Mouse (Mus musculus): ENCODE measurements around the gene 5430419D17Rik. TPM values are rescaled to one million over a fixed set of nuclear protein-coding genes. Genes with fewer than 3 reads are reported as not detected.

5430419D17Rik gene
- total RNA-seq, 2 experiments from 2014 or later = not detected

- intact Hi-C loops (cut with DNase I) = no loop called here
Observed at GRCm38 (mm10) chr7:131306733-131307132, 132.5 kb downstream of the 5430419D17Rik start.

GRCm38 (mm10) chr7:131314493-131314892 is 140.3 kb downstream of the 5430419D17Rik start:
- intact Hi-C loops (cut with DNase I) = no loop called here
- DNase-seq = no peak

More at GRCm38 (mm10) chr7:131306733-131307132, 132.5 kb downstream of the 5430419D17Rik start:
- DNase-seq = no peak

- intact Hi-C loops (cut with DNase I) = no loop called here
- DNase-seq = no peak
Observed at GRCm38 (mm10) chr7:131317587-131317986, 143.4 kb downstream of the 5430419D17Rik start.

- DNase-seq = no peak
- intact Hi-C loops (cut with DNase I) = no loop called here
Observed at GRCm38 (mm10) chr7:131318340-131318739, 144.1 kb downstream of the 5430419D17Rik start.

- DNase-seq = no peak
- intact Hi-C loops (cut with DNase I) = no loop called here
Observed at GRCm38 (mm10) chr7:131322192-131322591, 148.0 kb downstream of the 5430419D17Rik start, which contains the start of gene Cuzd1. Gene Cuzd1 (minus strand): TSS chr7:131322292.

DNA sequence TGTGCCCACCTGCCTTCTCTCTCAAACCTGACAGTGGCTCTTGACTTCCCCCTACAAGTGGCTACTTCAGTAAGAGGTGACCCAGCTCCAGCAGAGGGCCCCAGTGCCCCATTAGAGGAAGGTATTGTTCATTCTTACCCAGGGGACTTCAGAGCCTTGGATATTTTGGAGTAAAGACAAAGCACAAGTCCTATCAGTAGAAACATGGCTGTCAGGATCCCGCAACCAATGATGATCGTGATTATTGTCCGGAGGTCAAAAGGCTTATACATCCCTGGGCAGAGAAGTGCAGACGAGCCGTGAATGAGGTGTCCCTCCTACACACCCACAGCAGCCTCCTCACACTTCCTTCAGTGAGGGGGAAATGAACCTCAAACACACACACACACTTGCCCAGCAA is 152.9 kb downstream of the 5430419D17Rik start:
- intact Hi-C loops (cut with DNase I) = no loop called here
- DNase-seq = no peak

- no peak for DNase-seq
- intact Hi-C loops (cut with DNase I) = no loop called here
Observed at GRCm38 (mm10) chr7:131329416-131329815, 155.2 kb downstream of the 5430419D17Rik start, which contains the start of gene Fam24b. Gene Fam24b (minus strand): TSS chr7:131329516.

DNA sequence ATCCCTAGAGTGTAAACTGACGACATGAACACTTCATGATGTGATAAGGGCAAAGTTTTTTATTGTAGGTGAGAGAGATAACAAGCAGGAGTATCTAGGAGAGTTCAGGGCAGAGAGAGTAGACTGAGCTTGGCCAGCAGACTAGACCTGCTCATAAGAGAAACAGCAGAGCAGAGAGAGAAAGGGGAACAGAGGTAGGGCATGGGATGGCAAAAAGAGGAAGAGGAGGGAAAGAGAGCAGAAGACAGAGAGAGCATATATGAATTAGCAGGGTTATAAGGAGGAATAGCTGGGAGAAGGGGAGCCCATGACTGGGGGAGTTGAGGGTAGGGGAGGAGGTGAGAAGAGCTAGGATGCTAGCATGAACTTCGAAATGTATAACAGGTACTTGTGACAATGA is 157.5 kb downstream of the 5430419D17Rik start:
- intact Hi-C loops (cut with DNase I) = no loop called here
- DNase-seq = no peak

DNA sequence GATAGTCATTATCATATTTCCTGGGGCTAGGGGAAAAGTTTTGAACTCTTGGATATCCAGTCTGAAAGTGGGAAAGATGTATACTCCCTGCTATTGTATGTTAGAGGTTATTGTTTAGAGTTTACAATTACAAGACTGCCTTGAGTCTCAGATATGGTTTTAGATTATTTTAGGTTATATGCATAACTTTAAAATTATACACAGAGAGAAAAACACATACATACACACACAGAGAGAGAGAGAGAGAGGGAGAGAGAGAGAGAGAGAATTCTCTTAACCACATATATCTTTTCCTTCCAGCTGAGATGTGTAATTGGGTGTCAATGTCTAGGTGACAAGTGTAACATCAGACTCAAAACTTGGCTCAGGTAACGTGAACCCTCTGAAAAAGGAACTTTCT is 159.4 kb downstream of the 5430419D17Rik start, which contains the start of gene Fam24a:
Gene Fam24a (plus strand): TSS at position 301 of the 400 bp plus-strand sequence.
- intact Hi-C loops (cut with DNase I) = no loop called here

DNA sequence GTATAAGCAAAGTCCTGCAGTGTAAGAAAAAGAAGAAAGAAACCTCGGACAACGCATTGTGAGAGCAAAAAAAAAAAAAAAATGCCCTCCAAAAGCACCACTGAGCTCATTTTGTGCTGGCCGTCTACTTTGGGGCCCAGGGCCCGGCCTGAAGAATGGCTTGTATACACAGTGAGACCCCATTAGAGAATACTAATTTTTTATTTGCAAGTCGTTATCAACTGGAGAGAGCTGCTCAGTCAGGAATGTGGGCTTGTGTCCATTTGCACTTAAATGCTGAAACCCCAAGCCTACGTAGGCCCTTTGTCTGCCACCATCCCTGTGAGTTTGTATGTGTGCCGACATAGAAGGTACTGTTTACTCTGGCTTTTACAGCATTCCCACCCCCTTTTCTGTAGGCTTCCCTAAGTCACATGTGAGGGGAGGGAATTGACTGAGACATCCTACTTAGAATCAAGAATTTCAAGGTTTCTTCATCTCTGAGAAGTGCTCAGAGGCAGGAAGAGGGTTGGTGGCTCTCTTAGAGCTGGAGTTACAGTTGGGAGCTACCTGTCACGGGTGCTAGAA is 163.4 kb downstream of the 5430419D17Rik start:
- intact Hi-C loops (cut with DNase I) = no loop called here
- no peak for DNase-seq

More for the DNA sequence above, 159.4 kb downstream of the 5430419D17Rik start, which contains the start of gene Fam24a:
- DNase-seq = no peak

GRCm38 (mm10) chr7:131345856-131346541 is 171.8 kb downstream of the 5430419D17Rik start:
- intact Hi-C loops (cut with DNase I) = no loop called here
- DNase-seq = no peak

Other genes with a start within 250 kb of the 5430419D17Rik start
- gene Htra1, start 238.3 kb upstream of the 5430419D17Rik start, total RNA-seq (2021) = 10 to 100 TPM; 27.6 to 37.8 TPM
- gene Dmbt1, start 142.3 kb upstream of the 5430419D17Rik start, total RNA-seq (2021) = not detected
- not detected for gene 4933402N03Rik, start 28.1 kb upstream of the 5430419D17Rik start, total RNA-seq (2021)
- gene Cuzd1, start 147.9 kb downstream of the 5430419D17Rik start, total RNA-seq (2021) = under 1 TPM; 0.26 to 0.44 TPM
- not detected for gene Fam24b, start 155.1 kb downstream of the 5430419D17Rik start, total RNA-seq (2021)
- not detected for gene Fam24a, start 159.5 kb downstream of the 5430419D17Rik start, total RNA-seq (2021)
- 10 to 100 TPM; 16.6 to 19.7 TPM for gene 2310057M21Rik, start 188.4 kb downstream of the 5430419D17Rik start, total RNA-seq (2021)
- gene Pstk, start 196.7 kb downstream of the 5430419D17Rik start, total RNA-seq (2021) = 10 to 100 TPM; 38.3 to 39.5 TPM
- 10 to 100 TPM; 21.6 to 25.6 TPM for gene Ikzf5, start 236.1 kb downstream of the 5430419D17Rik start, total RNA-seq (2021)
- gene Acadsb, start 236.2 kb downstream of the 5430419D17Rik start, total RNA-seq (2021) = 100 to 1,000 TPM; 113 to 145 TPM

Data from gastrocnemius, postnatal 36 days (tissue).